Mouse (Mus musculus) heart, postnatal 4 days (tissue): ENCODE measurements at regions not wholly inside any gene's neighbourhood (a gene's known extent, or its start where the extent isn't known, plus 50 kb on each side); places are given as distances from the start of the nearest gene placed in this dataset.

Source experiments
- DNase-seq: peaks from one replicate; pipeline ENCODE4 v3.0.0; 2021

DNA sequence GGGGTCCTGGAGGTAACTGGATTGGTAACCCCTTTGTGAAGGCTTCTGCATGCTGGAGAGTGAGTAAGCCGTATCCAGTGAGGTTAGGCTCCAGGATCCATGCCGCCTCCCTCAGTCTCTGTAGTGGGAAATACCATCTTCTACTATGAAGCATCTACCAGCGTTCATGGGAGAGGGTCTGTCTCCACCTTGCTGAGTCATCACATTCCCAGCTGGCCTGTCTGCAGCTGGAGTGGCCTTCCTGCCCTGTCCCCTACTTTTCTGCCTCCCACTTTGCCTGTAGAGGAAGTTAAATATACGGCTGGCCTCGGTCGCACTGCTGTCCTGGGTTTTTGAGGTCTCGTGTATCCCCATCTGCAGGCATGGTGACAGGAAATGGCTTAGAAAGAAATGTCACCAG, 78.0 kb upstream of the Sec14l1 start:
- DNase-seq, result no peak

DNA sequence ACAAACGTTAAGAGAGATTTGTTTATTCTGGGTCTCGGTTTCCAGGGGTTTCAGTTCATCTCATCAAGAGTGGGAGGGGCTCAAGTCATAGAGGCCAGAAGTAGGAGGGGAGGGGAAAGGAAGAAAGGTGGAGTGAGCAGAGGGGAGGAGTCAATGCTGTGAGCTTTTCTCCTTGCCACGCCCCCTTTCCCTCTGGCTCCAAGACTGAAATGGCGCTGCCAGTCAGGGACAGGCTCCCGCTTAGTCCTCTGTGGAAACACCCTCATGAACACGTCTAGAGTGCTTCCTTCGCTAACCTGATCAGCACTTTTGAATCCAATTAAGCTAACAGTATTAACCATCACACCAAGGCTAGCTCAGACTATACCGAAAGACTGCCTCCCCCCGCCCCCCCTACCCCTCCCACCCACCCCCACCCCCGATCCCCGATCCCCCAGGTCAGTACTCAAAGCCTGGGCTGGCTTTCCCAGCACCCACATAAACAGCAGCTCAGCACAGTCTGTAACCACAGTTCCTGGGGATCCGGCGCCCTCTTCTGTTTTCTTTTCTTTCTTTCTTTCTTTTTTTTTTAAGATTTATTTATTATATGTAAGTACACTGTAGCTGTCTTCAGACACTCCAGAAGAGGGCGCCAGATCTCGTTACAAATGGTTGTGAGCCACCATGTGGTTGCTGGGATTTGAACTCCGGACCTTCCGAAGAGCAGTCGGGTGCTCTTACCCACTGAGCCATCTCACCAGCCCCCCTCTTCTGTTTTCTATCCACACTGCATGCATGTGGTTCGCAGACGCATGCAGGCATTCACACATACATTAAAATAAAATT, 76.5 kb upstream of the Sec14l1 start:
- no peak for DNase-seq

DNA sequence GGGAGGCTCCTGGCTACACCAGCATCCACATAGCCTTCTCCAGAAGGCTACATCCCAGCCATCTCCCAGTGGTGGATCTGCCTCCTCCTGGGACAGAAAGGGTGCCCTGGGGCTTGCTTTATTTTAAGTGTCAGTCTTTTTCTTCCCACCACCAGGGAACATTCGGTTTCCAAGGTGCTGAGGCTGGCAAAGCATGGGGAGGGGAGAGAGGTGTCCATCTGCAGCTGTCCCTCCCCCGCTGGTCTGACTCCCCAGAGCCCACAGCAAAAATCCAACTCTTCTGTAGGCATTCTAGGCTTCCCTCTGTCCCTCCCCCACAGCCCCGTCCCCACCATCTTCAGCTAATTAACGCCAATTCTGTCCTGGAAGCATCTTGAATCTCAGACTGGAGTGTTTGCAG, 74.1 kb upstream of the Sec14l1 start:
- no peak for DNase-seq

DNA sequence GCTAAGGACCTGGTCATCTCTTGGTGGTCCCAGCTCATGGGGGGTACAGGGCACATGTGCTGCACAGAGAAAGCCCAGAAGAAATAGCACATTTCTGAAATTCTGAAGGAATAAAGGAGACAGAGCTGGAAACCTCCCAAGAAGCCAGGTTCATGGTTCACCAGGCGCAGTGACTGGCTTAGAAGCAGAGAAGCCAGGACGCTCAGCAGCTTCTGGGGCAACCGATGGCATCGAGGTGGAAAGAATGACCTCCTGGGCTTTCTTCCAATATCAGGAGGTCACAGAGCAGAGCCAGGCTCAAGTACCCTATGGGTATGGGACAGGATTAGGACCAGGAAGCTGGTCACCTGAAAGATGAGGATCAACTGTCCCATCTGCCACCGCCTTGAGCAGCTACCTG, 72.6 kb upstream of the Sec14l1 start:
- no peak for DNase-seq

DNA sequence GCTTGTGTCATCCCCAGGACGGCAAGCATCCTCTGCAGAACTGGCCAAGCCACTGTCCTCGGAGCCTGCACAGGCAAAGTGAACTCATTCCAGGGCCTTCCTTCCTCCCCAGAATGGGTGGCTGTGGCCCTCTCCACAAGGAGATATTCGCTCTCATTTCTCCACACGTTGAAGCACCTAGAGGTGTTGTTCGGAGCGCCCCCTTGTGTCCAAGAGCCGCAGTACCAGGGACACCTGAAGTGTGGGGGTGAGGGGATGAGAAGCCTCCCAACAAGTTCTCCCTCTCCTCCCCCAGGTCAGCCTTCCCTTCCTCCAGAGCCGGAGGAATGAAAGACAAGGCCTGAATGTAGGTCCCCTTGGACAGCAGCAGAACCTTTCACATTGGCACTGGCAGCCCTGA, 71.4 kb upstream of the Sec14l1 start:
- peak; percentile 78 for DNase-seq

DNA sequence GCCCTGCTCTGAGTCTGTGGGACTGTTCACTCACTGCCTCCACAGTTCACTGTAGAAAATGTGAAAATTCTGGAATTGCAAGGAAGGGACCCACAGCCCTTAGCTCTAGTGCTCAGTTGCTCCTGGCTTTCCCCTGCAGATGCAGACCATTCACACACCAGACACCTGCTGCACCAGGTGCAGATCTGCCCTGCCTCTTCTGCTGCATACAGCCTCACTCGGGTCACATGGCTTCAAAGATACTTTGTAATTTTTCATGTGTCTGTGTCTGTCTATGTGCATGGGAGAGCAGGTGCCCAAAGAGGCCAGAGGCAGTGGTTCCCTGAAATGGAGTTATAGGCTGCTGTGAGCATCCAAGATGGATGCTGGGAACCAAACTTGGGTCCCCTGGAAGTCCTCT, 70.2 kb upstream of the Sec14l1 start:
- no peak for DNase-seq

DNA sequence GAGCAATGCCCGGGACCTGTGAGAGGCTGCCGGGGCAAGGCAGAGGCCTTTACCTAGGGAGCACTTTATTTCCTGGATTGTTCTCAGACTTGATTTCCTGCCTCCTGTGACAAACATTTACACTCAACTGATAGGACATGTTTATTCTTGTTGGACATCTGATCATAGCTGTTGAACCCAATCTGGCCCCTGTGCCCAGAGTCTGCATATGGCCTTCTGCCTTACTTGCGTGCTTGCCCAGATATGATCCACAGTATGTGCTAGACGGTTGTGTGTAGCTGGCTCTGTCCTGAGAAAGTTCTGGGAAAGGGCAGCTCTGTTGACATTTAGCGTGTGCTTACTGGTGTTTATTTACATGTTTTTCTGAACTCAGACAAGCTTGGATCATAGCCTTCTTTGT, 68.3 kb upstream of the Sec14l1 start:
- no peak for DNase-seq

DNA sequence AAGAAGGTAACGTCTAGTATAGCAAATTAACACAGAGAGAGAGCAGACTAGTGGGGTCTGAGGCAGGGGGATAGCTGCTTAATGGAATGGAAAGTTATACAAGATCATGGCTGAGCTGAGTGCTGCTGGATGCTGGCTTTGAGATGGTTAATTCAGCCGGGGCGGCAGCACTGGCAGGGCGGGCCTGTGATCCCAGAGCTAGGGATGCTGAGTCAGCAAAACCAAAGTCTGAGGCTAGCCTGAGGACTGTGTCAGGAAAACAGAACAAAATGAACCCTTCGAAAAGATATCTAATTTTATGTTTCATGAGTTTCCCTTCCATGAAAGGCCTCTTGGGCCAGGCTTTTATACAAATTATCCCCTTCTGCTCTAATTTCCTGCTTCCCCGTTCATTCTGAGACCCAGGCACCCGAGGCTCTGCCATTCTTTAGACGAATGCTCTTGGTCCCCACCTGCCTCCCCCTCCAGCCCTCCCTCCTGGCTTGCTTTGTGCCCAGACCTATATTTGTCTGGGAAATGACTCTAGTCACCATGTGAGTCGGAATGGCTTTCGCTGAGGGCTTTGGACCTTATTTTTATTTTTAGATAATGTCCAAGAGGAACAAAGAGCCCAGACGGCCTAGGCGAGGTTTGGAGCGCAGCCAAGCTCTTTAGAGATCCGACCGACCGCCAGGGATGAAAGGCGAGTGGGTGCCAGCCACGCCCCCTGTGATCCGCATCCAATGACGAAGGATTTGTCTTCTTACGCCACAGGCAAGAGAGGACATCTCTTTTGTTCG, 67.6 kb upstream of the Sec14l1 start:
- DNase-seq, result peak; percentile 91

DNA sequence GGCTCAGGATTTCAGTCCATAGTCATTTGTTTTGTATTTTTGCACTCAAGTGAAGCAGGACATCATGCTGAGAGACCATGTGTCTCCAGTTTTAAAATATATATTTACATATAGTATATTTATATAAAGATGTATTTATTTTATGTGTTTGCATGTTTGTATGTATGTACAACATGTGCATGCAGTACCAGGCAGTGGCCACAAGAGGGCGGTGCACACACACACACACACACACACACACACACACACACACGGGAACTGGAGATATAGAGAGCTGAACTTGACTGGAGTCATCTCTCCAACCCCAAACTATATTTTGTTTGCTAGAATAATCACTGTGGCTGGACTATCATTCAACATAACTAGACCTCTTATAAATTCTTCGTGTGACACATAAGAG, 66.1 kb upstream of the Sec14l1 start:
- no peak for DNase-seq

DNA sequence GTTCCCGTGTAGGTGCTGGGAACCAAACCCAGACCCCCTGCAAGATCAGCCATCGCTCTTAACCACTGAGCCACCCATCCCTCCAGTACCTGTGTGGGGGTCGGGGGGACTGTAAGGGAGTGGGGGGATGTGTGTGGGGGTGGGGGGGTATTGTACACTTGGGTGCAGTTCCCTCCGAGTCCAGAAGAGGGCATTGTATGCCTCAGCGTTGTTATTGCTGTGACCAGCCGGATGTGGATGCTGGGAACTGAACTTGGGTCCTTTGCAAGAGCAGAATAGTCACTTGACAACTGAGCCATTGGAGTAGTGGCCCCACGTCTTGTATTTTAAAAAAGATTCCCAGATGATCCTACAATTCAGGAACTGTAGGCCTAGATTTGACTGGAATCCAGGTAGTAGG, 64.2 kb upstream of the Sec14l1 start:
- DNase-seq, result no peak

DNA sequence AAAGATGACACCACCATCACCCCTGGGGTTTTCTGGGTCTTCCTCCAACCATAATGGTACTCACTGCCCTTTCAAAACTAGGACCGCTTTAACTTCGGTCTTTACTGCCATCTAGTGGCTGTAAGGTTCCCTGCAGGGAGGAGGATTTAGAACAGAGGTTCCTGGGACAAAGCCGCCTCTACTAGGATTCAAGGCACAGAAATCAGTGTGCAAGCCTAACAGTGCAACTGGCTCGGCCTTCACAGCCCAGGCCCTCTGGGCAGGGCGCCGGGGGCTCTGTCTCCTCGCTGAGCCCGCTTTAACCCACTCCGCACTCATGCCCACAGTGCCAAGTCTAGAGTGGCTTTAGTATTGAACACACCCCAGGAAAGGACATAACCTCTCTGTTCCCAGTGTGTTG, 58.0 kb upstream of the Sec14l1 start:
- DNase-seq, result peak; percentile 83

DNA sequence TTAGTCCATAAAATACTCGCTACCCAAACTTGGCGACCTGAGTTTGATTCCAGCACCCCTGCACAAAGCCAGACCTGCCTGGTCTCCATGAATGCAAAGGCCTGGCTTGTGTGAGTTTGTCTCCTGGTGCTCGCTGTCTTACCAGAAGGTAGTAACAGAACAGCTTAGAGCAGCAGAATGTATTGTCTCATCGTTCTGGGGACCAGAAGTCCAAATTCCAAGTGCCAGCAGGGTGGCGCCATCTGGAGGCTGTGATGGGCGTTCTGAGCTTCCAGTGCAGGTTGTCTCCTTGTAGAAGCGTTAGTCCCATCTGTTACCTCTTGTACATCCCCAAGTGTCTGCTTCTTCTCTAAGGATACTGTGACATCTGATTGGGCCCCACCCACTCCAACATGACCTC, 57.5 kb upstream of the Sec14l1 start:
- peak; percentile 46 for DNase-seq

DNA sequence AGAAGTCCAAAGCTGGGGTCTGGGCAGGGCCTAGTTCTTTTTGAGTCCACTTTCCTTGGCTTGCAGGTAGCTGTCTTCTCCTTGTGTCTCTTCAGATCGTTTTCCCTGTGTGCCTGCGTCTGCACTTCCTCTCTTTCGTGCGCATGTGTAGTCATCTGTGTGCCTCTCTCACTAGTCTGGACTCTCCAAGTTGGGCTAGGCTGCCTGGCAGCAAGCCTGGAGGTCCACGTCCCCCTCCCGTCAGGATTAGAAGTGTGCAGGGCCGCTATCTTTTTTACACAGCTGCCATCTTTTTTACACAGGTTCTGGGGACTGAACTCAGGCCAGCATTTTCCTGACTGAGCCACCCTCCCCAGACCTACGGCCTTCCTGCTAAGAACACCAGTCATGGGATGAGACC, 55.8 kb upstream of the Sec14l1 start:
- peak; percentile 54 for DNase-seq

DNA sequence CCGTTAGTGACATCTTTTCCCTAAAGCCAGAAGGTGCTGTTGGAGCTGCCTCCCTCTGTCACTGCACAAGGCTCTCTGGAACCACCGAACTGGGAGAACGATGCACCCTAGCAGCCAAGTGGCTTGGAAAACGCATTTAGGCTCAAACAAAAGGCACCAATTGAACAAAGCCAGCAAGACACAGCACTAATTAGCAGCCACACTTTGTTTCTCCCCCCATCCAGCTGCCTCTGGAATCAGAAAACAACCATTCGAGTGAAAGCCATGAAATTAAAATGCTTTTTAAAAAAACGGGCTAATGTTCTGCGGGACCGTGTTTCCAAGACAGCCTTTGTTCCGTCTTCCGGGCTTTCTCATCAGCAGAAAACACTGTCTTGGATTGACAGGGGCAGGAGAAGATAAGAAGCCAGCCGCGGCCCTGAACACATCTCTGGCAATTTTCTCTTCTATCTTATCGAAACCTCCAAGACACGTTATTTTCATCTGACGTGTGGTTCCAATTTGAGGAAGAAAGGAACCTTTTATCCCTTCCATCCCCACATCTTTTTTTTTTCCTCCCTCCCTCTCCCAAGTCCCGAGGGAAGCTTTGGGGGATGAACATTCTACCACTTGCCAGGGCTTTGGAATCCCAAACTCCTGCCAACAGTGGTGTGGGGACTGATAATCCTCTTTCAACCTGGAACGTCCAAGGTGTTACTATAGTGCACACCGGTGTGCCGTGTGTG, 54.8 kb upstream of the Sec14l1 start:
- DNase-seq, result peak; percentile 41

DNA sequence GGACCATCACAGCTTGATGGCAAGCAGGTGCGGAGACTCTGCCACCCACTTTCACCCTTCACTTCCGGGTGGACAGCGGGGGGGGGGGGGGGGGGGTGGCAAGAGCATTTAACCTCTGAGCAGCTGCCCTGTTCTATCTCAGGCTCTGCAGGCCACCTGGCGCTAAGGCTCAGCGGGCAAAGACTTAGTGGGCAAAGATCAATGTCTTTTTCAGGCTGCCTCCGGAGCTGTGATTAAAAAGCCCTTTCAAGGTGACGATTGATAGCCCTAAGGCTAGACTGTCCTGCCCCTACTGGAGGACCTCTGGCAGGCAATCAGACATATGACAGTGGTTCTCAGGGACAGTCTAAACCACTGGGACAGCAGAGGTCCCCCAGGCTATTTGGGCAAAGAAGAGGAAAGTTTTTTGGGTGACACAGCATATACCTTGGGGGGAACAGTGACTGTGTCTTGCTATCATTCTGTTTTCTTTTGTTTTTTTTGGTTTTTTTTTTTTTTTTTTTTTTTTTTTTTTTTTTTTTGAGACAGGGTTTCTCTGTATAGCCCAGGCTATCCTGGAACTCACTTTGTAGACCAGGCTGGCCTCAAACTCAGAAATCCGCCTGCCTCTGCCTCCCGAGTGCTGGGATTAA, 54.1 kb upstream of the Sec14l1 start:
- no peak for DNase-seq

DNA sequence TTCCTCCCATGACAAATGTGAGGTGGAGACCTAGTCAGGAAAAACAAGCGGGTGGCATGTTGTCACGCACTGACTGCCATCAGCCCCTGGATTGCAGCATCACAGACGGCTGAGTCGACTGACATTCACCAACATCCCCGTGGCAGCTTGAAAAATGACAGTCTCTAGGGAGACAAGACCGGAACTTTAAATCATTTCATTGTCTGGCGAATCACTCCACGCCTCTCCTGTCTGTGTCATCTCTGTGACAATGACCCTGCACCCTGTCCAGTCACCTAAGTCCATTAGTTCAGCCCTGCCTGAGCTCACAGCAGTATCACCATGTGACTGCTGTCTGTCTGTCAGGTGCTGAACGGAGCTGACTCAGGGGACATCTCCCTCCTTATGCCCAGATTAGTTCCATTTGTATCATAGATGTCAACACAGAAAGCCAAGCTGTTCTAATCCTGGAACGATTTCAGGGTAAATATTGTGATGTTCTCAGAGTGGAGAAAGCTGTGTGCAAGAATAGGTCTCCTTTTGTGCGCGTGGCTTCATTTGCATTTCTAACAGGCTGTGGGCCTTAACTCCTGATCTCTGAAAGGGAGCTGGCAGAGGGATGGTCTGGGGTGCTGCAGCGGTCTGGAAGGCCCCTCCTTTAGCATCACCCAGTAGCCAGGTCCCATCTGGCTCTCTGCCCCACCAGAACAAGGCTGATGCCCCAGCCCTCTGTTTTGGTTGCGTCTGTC, 52.0 kb upstream of the Sec14l1 start:
- no peak for DNase-seq
